Mouse (Mus musculus): ENCODE measurements around the gene 1700029I15Rik. TPM values are rescaled to one million over a fixed set of nuclear protein-coding genes. Genes with fewer than 3 reads are reported as not detected.
A peak's percentile ranks its signal among the peaks of the same experiment; 100 is the strongest.

The 1700029I15Rik gene
- polyA plus RNA-seq, 1 experiment from 2014 or later = 6.9 TPM

GRCm38 (mm10) chr2:92435023-92435422, 52.7 kb downstream of the 1700029I15Rik start:
- H3K4me3 ChIP-seq = no peak overlapping the region
- H3K9ac ChIP-seq = peak overlapping the region; percentile 59; the same call in 1 of the 2 replicates
- H3K27ac ChIP-seq = peak overlapping the region; percentile 46; the same call in 1 of the 2 replicates
- H3K4me2 ChIP-seq = peak overlapping the region; percentile 94
- 63% methylated on average over 6 of the region's 6 CpGs for WGBS
- no peaks in the 10 kb centered on the region for H3K36me3 ChIP-seq
- H3K9me3 ChIP-seq = no peaks in the 10 kb centered on the region
- peaks cover 44% of the 10 kb centered on the region for H3K4me1 ChIP-seq (replicated peaks)
- ATAC-seq (ENCODE audit: low FRiP score) = no peak
- H3K27me3 ChIP-seq = 0 out of 2 replicates have a peak, but pooled peaks cover 5% of the 10 kb centered on the region

Small RNA genes within 50 kb of the gene (microRNA-seq; reads per million reads assigned to microRNA genes)
- not detected for gene Mir7000

Other genes with a start within 250 kb of the 1700029I15Rik start
- gene Pex16, start 7.9 kb upstream of the 1700029I15Rik start, polyA plus RNA-seq (2015; fragmentation: Nextera tagmentation; extraction: Ambion mirVana) = 35.7 and 35.8 TPM in 2 replicates
- 1.6 and 2.4 TPM in 2 replicates for gene Large2, start 7.7 kb upstream of the 1700029I15Rik start, polyA plus RNA-seq (2015; fragmentation: Nextera tagmentation; extraction: Ambion mirVana)
- 111 and 112 TPM in 2 replicates for gene Mapk8ip1, start 18.7 kb downstream of the 1700029I15Rik start, polyA plus RNA-seq (2015; fragmentation: Nextera tagmentation; extraction: Ambion mirVana)
- gene Cry2, start 51.5 kb downstream of the 1700029I15Rik start, polyA plus RNA-seq (2015; fragmentation: Nextera tagmentation; extraction: Ambion mirVana) = 36.8 and 38.5 TPM in 2 replicates
- 10.5 and 12.0 TPM in 2 replicates for gene Slc35c1, start 78.0 kb downstream of the 1700029I15Rik start, polyA plus RNA-seq (2015; fragmentation: Nextera tagmentation; extraction: Ambion mirVana)
- gene Chst1, start 217.2 kb downstream of the 1700029I15Rik start, polyA plus RNA-seq (2015; fragmentation: Nextera tagmentation; extraction: Ambion mirVana) = 13.6 and 14.6 TPM in 2 replicates

Measured in hindbrain, embryonic 13.5 days (tissue).